Mouse (Mus musculus): ENCODE measurements around the gene Lnpk. TPM values are rescaled to one million over a fixed set of nuclear protein-coding genes. Genes with fewer than 3 reads are reported as not detected.

The Lnpk gene
- polyA plus RNA-seq, 1 experiment: 7.1 TPM

GRCm38 (mm10) chr2:74609350-74609749, 30.1 kb upstream of the Lnpk start:
- TF ChIP-seq CEBPB (IDR thresholded peaks at IDR 0.05; ENCODE audit: low read depth): no peak
- TF ChIP-seq FOSL1 (IDR thresholded peaks at IDR 0.05; ENCODE audit: insufficient read depth, low read length, poor library complexity, severe bottlenecking): no peak
- no peak for TF ChIP-seq MAX (IDR thresholded peaks at IDR 0.05)
- TF ChIP-seq MYOG (IDR thresholded peaks at IDR 0.05; ENCODE audit: control insufficient read depth, extremely low read depth, insufficient read length): no peak
- no peak for TF ChIP-seq USF1 (IDR thresholded peaks at IDR 0.05; ENCODE audit: low read depth)
- TF ChIP-seq MYOD1 (IDR thresholded peaks at IDR 0.05; ENCODE audit: control insufficient read depth, insufficient read length, low read depth): no peak
- TF ChIP-seq CTCF (IDR thresholded peaks at IDR 0.05; ENCODE audit: control insufficient read depth, insufficient read depth, insufficient read length): no peak
- H3K79me2 ChIP-seq (ENCODE audit: control insufficient read depth, insufficient read depth): no peaks in the 10 kb centered on the region
- no peak overlapping the region for H3K4me3 ChIP-seq (ENCODE audit: insufficient read depth, poor library complexity, severe bottlenecking)
- no peaks in the 10 kb centered on the region for H3K79me3 ChIP-seq (ENCODE audit: low read depth)
- H3ac ChIP-seq (ENCODE audit: control insufficient read depth, insufficient read length, low read depth): no peak overlapping the region
- H3K27me3 ChIP-seq (ENCODE audit: control insufficient read depth, insufficient read depth, insufficient read length): peaks cover 9% of the 10 kb centered on the region
- H3K36me3 ChIP-seq (ENCODE audit: control insufficient read depth, insufficient read depth): no peaks in the 10 kb centered on the region

DNA sequence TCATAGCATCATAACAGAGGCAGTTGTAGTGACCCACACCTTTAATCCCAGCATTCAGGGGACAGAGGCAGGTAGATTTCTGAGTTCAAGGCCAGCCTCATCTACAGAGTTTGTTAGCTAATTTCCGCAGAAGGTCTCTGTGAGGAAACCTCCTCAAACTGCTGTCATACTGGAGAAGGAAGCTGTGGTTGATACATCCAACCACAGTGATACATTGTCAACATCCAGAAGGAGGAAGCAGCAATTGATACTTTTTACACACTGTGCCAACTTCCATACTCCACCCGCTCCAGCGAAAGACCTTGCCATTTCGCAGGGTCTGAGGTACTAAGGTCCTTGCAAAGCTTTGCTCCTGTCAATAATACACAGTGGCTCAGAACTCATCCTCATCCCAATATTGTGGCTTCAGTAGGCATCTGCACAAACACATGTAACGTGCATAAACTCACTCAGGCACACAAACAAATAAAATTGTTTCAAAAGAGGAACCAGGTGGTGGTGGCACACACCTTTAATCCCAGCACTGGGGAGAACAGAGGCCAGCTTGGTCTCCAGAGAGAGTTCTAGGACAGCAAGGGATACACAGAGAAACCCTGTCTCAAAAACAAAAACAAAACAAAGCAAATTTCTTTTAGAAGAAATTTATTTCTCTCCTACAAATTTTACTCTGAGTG, 27.0 kb upstream of the Lnpk start:
- no peak for TF ChIP-seq MAX (IDR thresholded peaks at IDR 0.05)
- TF ChIP-seq MYOG (IDR thresholded peaks at IDR 0.05; ENCODE audit: control insufficient read depth, extremely low read depth, insufficient read length): no peak
- TF ChIP-seq CEBPB (IDR thresholded peaks at IDR 0.05; ENCODE audit: low read depth): no peak
- no peak for TF ChIP-seq CTCF (IDR thresholded peaks at IDR 0.05; ENCODE audit: control insufficient read depth, insufficient read depth, insufficient read length)
- TF ChIP-seq USF1 (IDR thresholded peaks at IDR 0.05; ENCODE audit: low read depth): no peak
- TF ChIP-seq FOSL1 (IDR thresholded peaks at IDR 0.05; ENCODE audit: insufficient read depth, low read length, poor library complexity, severe bottlenecking): no peak
- no peak for TF ChIP-seq MYOD1 (IDR thresholded peaks at IDR 0.05; ENCODE audit: control insufficient read depth, insufficient read length, low read depth)
- Histone ChIP-seq H3K79me3 (ENCODE audit: low read depth) (no peaks in the 10 kb centered on the region), H3K36me3 (ENCODE audit: control insufficient read depth, insufficient read depth) (no peaks in the 10 kb centered on the region), H3ac (ENCODE audit: control insufficient read depth, insufficient read length, low read depth) (no peak overlapping the region), H3K4me3 (ENCODE audit: insufficient read depth, poor library complexity, severe bottlenecking) (no peak overlapping the region), H3K27me3 (ENCODE audit: control insufficient read depth, insufficient read depth, insufficient read length) (peaks cover 3% of the 10 kb centered on the region), H3K79me2 (ENCODE audit: control insufficient read depth, insufficient read depth) (no peaks in the 10 kb centered on the region)

- Histone ChIP-seq H3K79me3 (ENCODE audit: low read depth) (no peaks in the 10 kb centered on the region), H3ac (ENCODE audit: control insufficient read depth, insufficient read length, low read depth) (no peak overlapping the region), H3K36me3 (ENCODE audit: control insufficient read depth, insufficient read depth) (no peaks in the 10 kb centered on the region), H3K79me2 (ENCODE audit: control insufficient read depth, insufficient read depth) (no peaks in the 10 kb centered on the region), H3K27me3 (ENCODE audit: control insufficient read depth, insufficient read depth, insufficient read length) (peaks cover 3% of the 10 kb centered on the region), H3K4me3 (ENCODE audit: insufficient read depth, poor library complexity, severe bottlenecking) (no peak overlapping the region)
- TF ChIP-seq USF1 (IDR thresholded peaks at IDR 0.05; ENCODE audit: low read depth) (no peak), CTCF (IDR thresholded peaks at IDR 0.05; ENCODE audit: control insufficient read depth, insufficient read depth, insufficient read length) (no peak), FOSL1 (IDR thresholded peaks at IDR 0.05; ENCODE audit: insufficient read depth, low read length, poor library complexity, severe bottlenecking) (no peak), MAX (IDR thresholded peaks at IDR 0.05) (no peak), CEBPB (IDR thresholded peaks at IDR 0.05; ENCODE audit: low read depth) (no peak), MYOD1 (IDR thresholded peaks at IDR 0.05; ENCODE audit: control insufficient read depth, insufficient read length, low read depth) (no peak), MYOG (IDR thresholded peaks at IDR 0.05; ENCODE audit: control insufficient read depth, extremely low read depth, insufficient read length) (no peak)
Observed at GRCm38 (mm10) chr2:74604011-74604410, 24.8 kb upstream of the Lnpk start.

DNA sequence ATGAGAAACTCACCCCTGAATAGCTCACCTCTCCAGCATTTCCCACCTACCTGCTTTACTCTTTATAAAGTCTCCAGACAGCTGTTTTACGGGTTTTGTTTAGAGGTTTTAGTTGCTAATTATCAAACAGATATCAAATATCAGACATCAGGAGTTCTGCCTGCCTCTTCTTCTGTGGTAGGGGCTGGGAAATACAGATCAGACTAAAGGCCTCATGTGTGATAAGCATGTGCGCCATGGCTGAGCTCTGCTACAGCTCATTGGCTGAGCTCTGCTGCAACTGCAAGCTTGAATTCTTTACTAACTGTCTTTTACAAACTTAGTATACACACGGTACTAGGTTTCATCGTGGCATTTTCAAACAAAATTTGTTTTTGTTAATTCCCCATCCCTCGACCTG, 23.2 kb upstream of the Lnpk start:
- Histone ChIP-seq H3K27me3 (ENCODE audit: control insufficient read depth, insufficient read depth, insufficient read length) (peaks cover 3% of the 10 kb centered on the region), H3K79me2 (ENCODE audit: control insufficient read depth, insufficient read depth) (no peaks in the 10 kb centered on the region), H3ac (ENCODE audit: control insufficient read depth, insufficient read length, low read depth) (no peak overlapping the region), H3K4me3 (ENCODE audit: insufficient read depth, poor library complexity, severe bottlenecking) (no peak overlapping the region), H3K36me3 (ENCODE audit: control insufficient read depth, insufficient read depth) (no peaks in the 10 kb centered on the region), H3K79me3 (ENCODE audit: low read depth) (no peaks in the 10 kb centered on the region)
- TF ChIP-seq CTCF (IDR thresholded peaks at IDR 0.05; ENCODE audit: control insufficient read depth, insufficient read depth, insufficient read length) (no peak), FOSL1 (IDR thresholded peaks at IDR 0.05; ENCODE audit: insufficient read depth, low read length, poor library complexity, severe bottlenecking) (no peak), CEBPB (IDR thresholded peaks at IDR 0.05; ENCODE audit: low read depth) (no peak), MYOD1 (IDR thresholded peaks at IDR 0.05; ENCODE audit: control insufficient read depth, insufficient read length, low read depth) (no peak), USF1 (IDR thresholded peaks at IDR 0.05; ENCODE audit: low read depth) (no peak), MYOG (IDR thresholded peaks at IDR 0.05; ENCODE audit: control insufficient read depth, extremely low read depth, insufficient read length) (no peak), MAX (IDR thresholded peaks at IDR 0.05) (no peak)

DNA sequence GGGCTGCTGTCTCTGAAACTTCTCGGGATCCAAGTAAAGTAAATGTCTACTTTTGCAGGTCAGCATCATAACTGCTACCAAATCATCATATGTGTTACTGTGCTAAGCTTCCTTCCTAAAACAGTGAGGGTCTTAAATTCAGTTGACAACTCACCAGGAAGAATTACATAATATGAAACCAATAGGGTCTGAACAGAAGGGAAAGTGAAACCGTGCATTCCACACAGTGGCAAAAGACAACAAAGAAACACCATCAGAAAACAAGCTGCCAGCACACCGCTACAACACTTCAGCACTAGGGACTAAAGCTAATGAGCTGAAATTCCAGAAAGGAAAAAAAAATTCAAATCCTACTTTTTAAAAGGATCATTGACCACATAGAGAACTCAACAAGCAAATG, 17.9 kb upstream of the Lnpk start:
- H3ac ChIP-seq (ENCODE audit: control insufficient read depth, insufficient read length, low read depth): no peak overlapping the region
- H3K4me3 ChIP-seq (ENCODE audit: insufficient read depth, poor library complexity, severe bottlenecking): no peak overlapping the region
- no peaks in the 10 kb centered on the region for H3K36me3 ChIP-seq (ENCODE audit: control insufficient read depth, insufficient read depth)
- no peak for TF ChIP-seq MYOG (IDR thresholded peaks at IDR 0.05; ENCODE audit: control insufficient read depth, extremely low read depth, insufficient read length)
- no peak for TF ChIP-seq CEBPB (IDR thresholded peaks at IDR 0.05; ENCODE audit: low read depth)
- no peak for TF ChIP-seq FOSL1 (IDR thresholded peaks at IDR 0.05; ENCODE audit: insufficient read depth, low read length, poor library complexity, severe bottlenecking)
- no peak for TF ChIP-seq MAX (IDR thresholded peaks at IDR 0.05)
- no peak for TF ChIP-seq MYOD1 (IDR thresholded peaks at IDR 0.05; ENCODE audit: control insufficient read depth, insufficient read length, low read depth)
- TF ChIP-seq USF1 (IDR thresholded peaks at IDR 0.05; ENCODE audit: low read depth): no peak
- TF ChIP-seq CTCF (IDR thresholded peaks at IDR 0.05; ENCODE audit: control insufficient read depth, insufficient read depth, insufficient read length): no peak
- H3K79me2 ChIP-seq (ENCODE audit: control insufficient read depth, insufficient read depth): no peaks in the 10 kb centered on the region
- H3K27me3 ChIP-seq (ENCODE audit: control insufficient read depth, insufficient read depth, insufficient read length): no peaks in the 10 kb centered on the region
- H3K79me3 ChIP-seq (ENCODE audit: low read depth): no peaks in the 10 kb centered on the region

Data from C2C12 (cell line).